Mouse (Mus musculus) thymus, postnatal 4 days (tissue): ENCODE measurements around the gene Grb7.
A peak's percentile ranks its signal among the peaks of the same experiment; 100 is the strongest.

Source experiments
- DNase-seq: peaks from one replicate; pipeline ENCODE4 v3.0.0; 2021

Gene Grb7

DNA sequence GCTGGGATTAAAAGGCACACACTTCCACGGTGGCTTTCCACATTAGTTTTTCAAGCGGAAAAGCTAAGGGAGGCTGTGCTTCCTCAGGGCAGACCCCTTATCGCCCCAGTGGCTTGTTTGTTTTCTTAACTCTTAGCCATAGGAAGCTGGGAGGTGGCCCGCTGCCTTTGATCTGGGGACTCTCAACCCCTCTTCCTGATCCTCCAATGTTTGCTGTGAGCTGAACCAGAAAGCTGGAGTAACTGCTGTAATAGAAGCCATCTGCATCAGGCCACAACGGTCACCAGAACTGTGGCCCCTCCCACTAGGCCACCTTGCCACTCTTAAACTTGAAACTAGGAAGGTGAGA, at the start of gene Grb7:
Gene Grb7 (plus strand): TSS at position 182 of the 349 bp plus-strand sequence.
- DNase-seq: peak; percentile 27

DNA sequence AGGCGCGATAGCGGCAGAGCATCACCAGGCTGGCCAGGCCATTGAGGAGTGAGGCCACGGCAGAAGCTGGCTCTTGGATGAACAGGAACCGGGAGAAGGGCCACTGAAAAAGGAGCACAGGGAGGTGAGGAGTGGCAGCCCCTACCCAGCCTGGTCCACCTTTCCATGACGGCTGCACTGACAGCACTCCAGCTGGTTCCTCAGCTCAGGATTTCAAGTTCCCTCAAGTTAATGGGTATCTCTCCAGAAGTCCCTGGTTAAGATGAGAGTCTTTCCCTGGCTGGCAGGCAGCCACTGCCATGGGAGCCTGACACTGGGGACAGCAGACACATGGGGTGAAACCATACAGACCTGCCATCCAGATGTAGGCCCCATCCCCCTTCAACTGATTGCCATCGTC, 48.2 kb upstream of the Grb7 start:
- DNase-seq: no peak

DNA sequence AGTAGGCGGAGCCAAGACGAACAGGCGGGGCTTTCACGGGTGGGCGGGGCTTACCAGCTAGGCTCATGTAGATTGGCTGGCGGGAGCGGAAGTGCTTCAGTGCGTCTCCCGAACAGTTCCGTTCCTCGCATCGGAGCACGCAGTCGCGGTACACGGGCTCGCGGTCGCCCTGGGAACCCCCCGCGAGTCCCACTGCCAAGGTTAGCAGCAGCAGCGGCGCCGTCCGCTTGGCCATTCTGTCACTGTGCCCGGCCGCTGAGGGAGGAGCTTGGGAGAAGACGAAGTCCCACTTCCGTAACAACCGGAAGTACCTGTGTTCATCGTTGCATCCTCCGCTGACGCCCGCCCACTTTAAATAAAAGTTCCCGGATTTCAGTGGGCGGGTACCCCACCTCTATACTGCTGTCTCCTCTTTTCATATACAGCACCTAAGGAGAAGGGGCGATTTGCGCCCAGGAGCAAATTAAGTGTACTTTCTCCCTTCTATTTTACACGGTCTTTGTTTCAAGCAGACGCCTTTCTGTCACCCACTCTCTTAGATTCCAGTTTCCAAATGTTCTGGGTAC, 46.0 kb upstream of the Grb7 start, which contains the start of gene Pgap3:
Gene Pgap3 (minus strand): TSS at position 330 of the 566 bp plus-strand sequence.
- DNase-seq: peak; percentile 89

DNA sequence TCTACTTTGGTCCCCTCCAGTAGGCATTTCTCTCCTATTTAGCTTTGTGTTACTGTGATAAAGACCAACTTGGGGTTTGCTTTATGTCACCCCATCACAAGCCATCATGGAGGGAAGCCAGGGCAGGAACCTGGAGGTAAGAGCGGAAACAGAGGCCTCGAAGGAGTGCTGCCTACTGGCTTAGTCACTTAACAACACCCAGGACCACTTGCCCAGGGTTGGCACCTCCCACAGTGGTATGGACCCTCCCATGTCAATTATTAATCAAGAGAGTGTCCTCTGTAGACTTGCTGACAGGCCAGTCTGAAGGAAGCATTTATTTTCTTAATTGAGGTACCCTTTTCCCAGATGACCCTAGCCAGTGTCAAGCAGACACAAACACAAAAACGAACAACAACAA, 45.4 kb upstream of the Grb7 start:
- DNase-seq: no peak

DNA sequence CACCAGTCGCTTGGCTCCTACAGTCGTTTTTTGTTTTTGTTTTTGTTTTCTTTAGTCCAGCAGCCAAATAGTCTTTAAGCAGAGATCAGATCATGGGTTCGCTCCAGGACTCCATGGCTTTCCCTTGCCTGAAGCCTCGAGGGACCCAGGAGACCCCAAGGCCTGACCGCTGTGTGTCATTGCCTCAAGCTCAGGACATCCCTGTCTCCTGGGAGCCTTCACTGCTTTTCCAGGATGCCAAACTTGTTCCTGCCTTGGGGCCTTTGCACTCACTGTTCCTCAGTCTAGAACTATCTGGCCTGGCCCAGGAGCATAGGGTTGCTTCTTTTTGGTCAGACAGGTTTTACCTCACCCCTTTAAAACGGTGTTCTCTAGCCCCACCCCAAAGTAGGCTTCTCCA, 39.6 kb upstream of the Grb7 start:
- no peak for DNase-seq

DNA sequence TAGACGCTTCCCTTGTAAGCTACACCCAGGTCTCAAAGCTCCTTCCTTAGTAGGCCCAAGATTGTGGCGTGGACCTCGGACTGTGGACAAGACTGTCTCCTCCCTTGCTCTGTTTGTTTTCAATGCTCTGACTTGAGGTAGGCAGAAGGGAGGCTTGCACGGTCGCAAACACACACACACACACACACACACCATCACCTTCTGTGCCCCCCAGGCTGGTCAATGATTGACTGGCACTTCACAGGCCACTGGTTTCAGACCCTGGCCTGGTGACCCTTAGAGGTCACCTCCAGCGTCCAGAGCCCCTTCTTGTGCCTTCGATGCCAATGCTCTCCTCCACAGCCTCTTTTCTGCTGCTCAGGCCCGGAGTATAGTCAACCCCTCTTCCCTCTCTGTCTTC, 37.3 kb upstream of the Grb7 start:
- no peak for DNase-seq

DNA sequence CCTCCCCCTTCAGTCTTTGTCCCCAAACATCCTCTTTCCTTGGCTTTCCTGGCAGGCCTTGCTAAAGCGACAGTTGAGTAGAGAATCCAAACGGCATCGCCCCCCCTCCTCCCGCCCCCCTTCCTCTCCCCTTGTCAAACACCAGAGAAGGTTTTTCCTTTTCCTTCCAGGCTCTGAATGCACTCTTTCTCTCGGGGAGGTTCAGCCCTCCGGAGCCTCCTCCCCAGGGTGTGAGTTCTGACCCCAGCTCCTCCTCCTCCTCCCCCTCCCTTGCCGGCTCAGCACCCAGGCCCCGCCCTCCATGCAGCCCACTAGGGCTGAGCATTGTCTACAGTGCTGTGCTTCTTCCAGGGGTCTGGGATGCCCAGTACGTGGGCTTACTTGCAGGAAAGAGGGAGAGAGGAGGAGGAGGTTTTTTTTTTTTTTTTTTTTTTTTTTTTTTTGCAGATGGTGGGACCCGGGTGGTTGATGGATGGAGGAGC, 36.8 kb upstream of the Grb7 start:
- DNase-seq: no peak

DNA sequence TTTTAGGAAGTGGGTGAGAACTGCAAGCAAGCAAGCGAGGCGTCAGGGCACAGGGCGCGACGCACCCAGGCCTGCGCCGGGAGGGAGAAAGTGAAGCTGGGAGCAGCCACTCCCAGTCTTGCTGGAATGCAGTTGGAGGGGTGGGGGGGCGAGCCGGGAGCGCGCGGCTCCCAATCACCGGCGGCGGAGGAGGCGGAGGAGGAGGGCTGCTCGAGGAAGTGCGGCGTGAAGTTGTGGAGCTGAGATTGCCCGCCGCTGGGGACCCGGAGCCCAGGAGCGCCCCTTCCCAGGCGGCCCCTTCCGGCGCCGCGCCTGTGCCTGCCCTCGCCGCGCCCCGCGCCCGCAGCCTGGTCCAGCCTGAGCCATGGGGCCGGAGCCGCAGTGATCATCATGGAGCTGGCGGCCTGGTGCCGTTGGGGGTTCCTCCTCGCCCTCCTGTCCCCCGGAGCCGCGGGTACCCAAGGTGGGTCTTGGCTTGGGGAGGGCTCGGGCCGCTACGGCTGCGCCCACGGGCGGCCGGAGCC, 33.9 kb upstream of the Grb7 start, which contains the start of gene Erbb2:
Gene Erbb2 (plus strand): TSS at position 198 of the 524 bp plus-strand sequence.
- peak; percentile 56 for DNase-seq

DNA sequence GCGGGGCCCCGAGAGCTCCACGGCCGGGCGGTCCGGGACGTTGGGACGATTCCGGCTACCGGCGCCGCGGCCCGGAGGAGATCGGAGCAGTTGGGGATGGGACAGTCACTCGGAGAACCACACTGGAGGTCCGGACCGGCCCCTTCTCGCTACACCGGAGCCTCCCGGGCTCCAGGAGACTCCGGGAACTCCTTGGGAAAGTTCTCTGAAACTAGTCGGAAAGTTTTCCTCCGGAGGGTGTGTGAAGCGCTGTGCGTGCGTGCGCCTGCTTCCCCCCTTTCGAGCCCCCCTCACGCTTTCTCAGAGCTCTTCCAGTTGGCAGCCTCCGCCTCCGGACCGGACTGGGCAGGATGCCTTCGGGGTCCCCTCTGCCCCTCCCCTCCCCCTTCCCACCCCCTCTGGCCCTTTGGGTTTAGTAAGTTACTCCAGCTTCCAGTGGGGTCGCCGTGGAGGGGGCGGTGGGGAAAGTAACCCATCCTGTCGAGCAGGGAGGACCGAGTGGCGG, 33.3 kb upstream of the Grb7 start:
- DNase-seq: no peak

DNA sequence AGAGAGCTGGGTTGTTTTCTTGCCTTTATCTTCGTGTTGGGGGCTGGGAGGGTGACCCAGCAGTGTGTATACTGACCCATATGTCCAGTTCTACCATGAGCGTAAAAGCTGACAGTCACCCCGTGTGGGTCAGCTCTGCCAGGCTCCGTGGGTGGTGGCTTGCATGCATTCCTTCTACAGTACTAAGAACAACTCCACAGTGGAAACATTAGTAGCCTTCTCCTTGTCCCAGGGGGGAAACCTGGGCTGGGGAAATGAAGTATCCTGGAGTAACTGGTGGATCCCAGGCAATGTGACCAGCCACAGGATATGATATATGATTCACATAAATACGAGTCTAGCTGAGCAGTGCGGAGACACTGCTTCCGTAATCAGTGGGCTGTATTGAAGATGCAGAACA, 32.5 kb upstream of the Grb7 start:
- no peak for DNase-seq

DNA sequence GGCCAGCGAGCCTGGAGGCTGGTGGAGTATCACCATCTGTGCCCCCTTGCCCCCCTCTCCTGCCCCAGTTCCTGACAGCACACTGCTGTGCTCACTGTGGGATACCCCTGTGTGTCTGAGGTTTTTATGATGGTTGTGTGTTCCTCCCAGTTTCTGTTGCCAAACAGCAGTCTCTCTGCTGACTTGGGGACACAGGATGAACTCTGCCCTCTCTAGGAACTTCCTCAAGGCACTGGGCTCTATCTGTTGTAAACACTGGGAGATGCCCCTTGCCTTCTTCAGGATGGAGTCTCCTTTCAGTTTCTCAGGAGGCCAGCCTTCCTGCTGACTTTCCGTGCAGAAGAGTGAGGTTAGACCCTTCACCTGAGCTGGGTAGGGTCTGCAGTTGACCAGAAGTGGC, 32.0 kb upstream of the Grb7 start:
- DNase-seq: no peak

DNA sequence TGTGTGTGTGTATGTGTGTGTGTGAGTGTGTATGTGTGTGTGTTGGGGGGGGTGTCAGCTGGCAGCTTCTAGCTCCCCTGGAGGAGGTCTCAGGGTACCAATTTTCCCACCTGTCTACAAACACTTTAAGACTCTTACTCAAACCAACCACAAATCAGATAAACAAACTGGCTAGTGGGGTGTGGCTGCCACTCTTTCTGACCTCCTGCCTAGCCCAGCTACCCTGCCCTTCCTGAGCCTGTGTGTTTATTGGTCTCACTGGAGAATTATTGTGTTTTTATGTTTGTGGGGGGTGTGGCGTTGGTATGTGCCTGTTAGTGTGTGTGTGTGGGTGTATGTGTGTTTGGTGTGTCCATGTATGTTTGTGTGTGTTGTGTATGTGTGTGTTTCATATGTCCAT, 29.1 kb upstream of the Grb7 start:
- DNase-seq: no peak

DNA sequence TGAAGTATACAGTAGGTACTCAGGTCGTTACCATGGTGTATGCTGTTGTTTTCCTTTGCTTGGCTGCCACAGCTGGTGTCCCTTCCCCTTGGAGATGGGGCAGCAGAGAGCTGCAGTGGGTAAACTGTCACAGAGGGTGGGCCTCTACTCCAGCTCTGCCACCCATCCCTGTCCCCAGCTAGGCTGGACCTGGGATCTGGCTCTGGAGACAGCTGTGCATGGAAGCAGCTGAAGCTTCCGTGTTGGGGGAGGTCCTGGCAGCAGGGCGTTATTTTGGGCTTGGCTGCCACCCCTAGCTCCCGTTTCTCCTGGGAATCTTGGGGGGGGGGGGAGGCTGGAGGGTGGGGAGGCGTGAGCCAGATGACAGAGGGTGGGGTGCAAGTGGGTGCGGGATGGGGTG, 27.9 kb upstream of the Grb7 start:
- DNase-seq: no peak

DNA sequence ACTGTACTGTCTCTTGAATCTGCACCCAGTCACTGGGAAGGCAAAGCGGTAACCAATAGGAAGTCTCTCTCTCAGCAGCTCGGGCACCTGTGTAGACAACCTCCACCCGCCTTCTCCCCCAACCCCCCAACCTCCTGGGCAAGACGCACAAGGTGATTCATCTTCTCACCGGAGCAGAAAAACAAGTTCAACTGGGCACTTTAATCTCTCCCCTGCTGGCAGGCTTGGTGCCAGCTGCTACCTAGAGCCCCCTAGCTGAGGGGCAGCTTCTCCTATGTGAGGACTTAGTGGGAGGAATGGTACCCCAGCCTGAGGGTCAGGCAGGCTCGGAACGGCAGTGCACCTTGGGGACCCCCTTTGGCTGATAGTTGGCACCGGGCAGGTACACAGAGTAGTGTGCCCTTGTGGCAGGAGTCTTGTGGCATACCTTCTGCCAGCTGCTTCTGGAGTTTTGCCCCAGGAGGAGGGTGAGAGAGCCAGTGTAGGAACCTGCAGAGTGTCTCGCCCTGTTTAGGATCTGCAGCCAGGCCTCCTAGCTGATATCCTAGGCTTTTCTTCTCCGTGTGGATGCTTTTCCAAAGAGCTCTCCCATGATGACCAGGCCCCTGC, 27.2 kb upstream of the Grb7 start:
- DNase-seq: no peak

DNA sequence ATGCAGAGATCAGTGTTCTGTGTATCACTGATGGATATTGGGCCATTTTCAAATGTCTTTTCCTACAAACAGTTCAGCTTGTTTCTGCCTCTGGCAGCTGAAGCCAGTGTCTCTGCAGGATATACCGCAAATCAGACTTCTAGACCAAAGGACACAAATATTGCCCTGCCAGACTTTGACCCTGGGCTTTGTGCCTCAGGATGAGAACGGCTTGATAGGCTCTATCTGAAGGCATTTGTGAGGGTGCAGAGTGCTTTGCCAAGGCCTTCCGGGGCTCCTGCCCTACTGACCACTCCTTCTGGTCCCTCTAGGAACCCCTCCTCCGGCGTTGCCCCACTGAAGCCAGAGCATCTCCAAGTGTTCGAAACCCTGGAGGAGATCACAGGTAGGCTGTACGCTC, 19.6 kb upstream of the Grb7 start:
- no peak for DNase-seq

DNA sequence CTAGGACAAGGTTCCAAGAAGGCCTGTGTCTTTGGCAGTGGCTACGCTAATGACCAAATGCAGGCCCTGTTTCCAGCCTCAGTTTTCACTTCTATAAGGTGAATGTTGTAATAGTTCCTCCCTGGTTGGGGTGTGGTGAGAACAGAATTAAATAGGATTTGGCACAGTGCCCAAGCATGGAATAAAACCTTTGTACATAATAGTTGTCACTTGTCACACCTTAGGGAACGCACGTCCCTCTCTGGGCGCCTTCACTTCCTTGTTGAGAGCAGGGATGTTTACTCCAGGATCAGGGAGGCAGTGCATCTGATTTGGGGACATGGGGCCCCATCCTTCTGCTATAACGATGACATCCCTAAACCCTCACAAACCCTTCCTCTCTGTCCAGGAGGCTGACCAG, 17.8 kb upstream of the Grb7 start:
- no peak for DNase-seq

DNA sequence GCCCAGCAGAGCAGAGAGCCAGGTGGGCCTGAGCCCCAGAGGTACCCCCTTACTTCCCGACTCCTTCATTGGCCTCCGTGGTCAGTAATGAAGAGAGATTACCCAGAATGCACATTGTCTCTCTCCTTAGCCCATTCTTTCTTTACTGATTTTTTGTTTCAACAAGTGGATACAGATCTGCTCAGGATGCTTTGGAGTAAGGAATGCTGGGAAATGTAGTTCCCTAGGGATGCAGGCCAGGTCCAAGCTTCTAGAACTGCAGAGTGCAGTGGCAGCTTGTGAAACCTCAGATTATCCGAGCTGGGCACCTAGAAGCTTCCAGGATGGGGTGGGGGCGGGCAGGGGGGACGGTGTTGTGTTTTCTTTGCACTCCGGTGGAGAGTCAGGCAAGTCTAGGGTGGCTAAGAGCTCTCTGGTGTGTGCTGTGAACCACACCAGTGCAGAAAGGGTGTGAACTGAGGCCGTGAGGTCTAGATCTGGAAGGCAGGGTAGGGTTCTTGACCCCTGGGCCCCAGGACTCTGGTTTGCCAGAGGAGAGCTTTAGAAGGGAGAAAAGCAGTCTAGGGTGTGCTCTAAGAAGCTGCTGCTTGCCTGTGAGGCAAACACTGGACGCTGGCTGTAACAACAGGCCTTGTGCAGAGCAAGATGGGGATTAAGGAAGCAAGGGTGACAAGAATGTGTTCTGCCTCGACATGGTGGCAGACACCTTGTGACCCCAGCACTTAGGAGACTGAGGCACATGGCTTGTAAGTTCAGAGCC, 14.3 kb upstream of the Grb7 start:
- no peak for DNase-seq

DNA sequence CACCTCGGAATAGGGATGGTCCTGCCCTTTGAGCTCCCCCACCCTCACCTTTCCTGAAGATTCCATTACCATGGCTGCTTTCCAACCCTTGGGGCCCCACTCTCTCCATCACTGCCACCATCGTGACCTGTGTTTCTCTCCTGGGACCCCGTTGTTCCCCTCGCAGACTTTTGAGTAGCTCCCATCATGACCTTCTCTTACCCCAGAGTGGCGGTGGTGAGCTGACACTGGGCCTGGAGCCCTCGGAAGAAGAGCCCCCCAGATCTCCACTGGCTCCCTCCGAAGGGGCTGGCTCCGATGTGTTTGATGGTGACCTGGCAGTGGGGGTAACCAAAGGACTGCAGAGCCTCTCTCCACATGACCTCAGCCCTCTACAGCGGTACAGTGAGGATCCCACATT, 10.5 kb upstream of the Grb7 start:
- no peak for DNase-seq

DNA sequence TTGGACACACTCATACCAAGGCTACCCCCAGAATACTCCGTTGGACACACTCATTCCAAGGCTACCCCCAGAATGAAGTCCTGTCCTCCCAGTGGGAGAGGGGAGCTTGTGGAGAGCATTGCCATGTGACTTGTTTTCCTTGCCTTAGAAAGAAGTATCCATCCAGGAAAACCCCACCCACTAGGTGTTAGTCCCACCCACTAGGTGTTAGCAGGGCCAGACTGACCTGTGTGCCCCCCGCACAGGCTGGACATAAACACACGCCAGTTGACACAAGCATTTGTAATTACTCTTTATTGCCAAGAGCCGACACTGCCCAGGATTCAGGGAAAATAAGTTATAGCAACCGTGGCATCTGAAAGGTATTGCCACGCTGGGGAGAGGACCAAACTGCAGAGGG, 8.8 kb upstream of the Grb7 start:
- DNase-seq: no peak

DNA sequence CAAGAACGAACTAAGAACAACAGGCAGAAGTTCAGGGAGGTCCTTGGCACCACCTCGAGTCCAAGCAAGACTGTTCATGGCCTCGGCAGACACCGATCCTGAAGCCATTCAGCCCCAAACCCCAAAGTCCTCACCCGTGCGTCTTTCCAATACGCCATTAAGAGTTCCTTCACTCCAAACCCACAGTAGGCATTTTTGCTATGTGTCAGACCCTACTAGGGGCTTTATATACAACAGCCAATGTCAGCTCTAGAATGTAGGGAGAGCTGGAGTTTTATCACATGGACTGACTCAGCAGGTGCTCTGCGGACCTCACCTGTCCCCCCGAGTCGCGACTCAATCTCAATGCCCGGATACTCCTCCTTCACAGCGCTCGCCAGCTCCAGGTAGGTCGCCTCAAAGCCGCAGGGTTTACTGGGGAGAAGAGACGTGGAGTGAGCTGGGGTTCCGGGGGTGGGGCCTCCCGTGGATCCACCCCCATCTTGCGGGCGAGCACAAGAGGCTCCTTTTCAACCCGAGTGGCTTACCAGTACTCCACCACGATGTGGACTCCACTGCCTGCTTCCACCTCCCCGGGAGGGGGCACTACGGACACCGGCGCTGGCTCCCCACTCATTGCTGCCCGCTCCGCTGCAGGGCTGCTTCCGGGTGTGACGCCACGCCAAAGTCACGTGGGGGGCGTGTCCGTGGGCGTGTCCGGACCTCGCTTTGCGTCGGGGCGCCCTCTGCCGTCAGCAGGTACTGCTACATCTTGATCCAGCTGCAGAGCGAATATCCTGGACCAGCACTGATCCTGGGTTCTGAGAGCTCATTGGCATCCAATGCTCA, 7.6 kb upstream of the Grb7 start, which contains the start of gene Mien1:
Gene Mien1 (minus strand): TSS at position 661 of the 828 bp plus-strand sequence.
- DNase-seq: peak; percentile 99

DNA sequence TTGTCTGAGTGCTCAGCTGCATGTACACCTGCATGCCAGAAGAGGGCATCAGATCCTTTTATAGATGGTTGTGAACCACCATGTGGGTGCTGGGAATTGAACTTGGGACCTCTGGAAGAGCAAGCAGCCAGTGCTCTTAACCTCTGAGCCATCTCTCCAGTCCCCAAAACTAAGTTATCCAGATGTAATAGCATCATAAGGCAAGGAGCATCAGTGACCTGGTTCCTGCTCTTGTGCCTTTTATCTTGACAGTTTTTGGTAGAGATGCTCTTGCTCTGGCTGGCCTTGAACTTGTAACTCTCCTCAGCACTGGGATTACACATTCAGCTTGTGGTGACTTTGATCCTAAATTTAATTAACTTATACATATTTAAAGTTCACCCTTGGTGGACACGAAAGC, 2.5 kb upstream of the Grb7 start:
- DNase-seq: no peak

DNA sequence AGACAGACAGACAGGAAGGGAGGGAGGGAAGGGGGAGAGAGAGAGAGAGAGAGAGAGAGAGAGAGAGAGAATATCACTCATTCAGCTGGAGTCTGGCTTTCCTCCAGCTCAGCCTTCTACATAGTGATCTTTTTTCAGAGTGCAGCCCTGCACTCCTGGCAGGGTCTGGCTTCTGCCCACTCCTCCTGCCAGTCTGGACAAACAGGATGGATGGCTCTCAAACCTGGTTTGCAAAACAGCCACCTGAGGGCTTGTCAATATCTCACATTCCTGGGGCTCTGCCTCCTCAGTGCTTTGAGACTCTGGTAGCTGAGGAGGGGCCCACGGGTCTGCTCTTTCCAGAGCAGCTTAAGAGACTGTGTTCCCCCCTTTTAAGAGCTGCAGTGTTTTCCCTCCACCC, 956 bp upstream of the Grb7 start:
- DNase-seq: no peak

DNA sequence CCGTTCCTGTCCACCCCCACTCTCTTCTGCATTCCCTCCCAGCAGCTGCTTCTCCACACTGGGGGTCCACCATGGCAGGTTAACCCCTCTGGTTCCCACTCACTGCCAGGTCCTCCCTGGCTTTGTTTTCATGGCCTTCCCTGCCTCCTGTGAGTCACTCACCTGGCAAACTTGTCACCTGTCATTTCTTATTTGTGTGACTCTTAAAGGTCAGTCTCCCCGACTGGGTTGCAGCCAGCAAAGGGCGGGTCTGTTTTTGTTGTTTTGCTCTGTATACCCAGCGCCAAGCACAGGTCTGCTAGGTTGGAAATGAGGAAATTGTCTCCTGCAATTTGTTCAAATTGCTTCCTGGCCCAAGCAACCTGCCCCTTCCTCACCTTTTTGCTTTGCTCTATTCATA, 515 bp upstream of the Grb7 start:
- DNase-seq: no peak
